Mouse (Mus musculus) bone marrow, adult 2 months (tissue): ENCODE results near the gene Scd1. TPM values are rescaled to one million over a fixed set of nuclear protein-coding genes. Genes with fewer than 3 reads are reported as not detected.
"Not testable (repeated sequence)": the region's sequence is repeated elsewhere in the genome, so short reads cannot be mapped to it uniquely, and the experiment has no call there.

Experiments used
- H3K27ac ChIP-seq: fragments of 200-500 bp; 2 replicates; pipeline ENCODE4 v1.5.1; 2012; ENCODE audit warnings: low read depth, mild to moderate bottlenecking, control low read depth, inconsistent platforms, low read length; ENCODE audit not compliant: control insufficient read depth, poor library complexity, insufficient read depth
- H3K4me1 ChIP-seq: fragments of 200-500 bp; 2 replicates; pipeline ENCODE4 v1.6.1; 2011; ENCODE audit warnings: low read length; ENCODE audit not compliant: control insufficient read depth, insufficient read depth
- H3K4me3 ChIP-seq: fragments of 200-500 bp; replicated peaks from 2 replicates; pipeline ENCODE3; 2011; ENCODE audit warnings: mild to moderate bottlenecking, low read depth, low read length, control low read depth; ENCODE audit not compliant: control insufficient read depth
- CTCF ChIP-seq: fragments of 200-500 bp; IDR thresholded peaks from 2 replicates; pipeline ENCODE4 v1.5.1; 2011; ENCODE audit warnings: low read length, control low read depth; ENCODE audit not compliant: control insufficient read depth, insufficient read depth
- POLR2A ChIP-seq: fragments of 200-500 bp; IDR thresholded peaks from 2 replicates; pipeline ENCODE4 v1.6.1; 2011; ENCODE audit warnings: low read depth, mild to moderate bottlenecking, control low read depth, low read length, borderline replicate concordance; ENCODE audit not compliant: control insufficient read depth
- WGBS: fragments of 180-500 bp; shearing (Covaris S2); methylation state at CpG from one replicate; pipeline ENCODE4 v1.1.7; 2018; 5-methylcytosine and 5-hydroxymethylcytosine counted together
- polyA plus RNA-seq: library from polyadenylated mRNA; stranded (reverse); fragments of >200 nt; gene quantifications from 2 replicates; pipeline ENCODE4 v1.2.4, GENCODE M21; 2011; ENCODE audit warnings: low replicate concordance; ENCODE audit not compliant: missing spikeins, insufficient read depth, insufficient read length

Gene Scd1
- polyA plus RNA-seq, 1 experiment: 29.4 TPM

DNA sequence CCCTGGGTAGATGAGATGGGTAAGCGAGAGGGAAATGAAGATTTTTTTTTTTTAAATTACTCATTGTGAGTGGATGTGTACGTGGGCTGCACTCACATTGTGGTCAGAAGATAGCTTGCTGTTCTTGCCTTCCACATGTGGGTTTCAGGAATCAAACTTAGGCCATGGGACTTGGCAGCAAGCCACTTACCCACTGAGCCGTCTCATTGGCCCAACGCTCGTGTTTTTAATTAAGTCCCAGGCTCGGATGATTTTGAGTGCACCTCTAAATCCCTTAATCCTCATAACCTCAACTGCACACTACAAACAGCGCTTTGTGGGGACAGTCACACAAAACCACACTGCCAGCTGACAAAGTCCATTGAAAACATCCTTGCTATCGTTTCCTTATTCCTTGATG lies 38.3 kb downstream of the Scd1 start:
- Histone ChIP-seq H3K4me3 (no peak overlapping the region), H3K27ac (no peak overlapping the region), H3K4me1 (no peaks in the 10 kb centered on the region)
- WGBS: 51% methylated on average over 8 of the region's 8 CpGs
- TF ChIP-seq CTCF (no peak), POLR2A (no peak)

DNA sequence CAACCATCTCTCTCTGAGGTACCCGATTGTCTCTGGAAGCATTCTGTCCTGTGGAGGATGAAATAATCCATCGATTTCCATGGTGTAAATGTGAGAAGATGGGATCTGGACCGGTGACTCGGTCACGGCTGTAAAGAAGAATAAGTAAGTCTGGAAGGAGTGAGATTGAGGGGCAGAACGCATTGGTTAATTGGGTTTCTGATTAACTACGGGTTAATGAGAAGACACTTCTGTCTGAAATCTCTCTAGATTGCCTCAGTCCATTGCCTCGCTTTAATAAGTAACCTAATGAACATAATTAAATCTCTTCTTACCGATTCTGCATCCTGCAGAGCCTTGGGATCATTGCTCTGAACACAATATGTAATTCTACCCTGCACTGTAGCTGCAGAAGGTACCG lies 40.6 kb downstream of the Scd1 start:
- not testable (repeated sequence) for H3K27ac ChIP-seq, H3K4me3 ChIP-seq, H3K4me1 ChIP-seq
- WGBS: 86% methylated on average over 10 of the region's 10 CpGs

DNA sequence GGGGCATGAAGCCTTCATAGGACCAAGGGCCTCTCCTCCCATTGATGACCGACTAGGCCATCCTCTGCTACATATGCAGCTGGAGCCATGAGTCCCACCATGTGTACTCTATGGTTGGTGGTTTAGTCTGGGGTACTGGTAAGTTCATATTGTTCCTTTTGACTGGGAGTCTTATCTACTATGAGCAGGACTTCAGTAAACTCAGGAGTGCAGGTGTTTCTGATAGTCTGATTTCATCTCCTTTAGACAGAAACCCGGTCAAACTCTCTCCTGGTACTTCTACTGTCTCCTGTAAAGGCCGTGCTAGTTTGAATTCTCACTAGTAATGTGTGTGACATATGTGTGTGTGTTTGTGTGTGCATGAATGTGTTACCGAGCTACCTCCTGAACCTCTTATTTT lies 41.9 kb downstream of the Scd1 start:
- TF ChIP-seq POLR2A (no peak), CTCF (no peak)

DNA sequence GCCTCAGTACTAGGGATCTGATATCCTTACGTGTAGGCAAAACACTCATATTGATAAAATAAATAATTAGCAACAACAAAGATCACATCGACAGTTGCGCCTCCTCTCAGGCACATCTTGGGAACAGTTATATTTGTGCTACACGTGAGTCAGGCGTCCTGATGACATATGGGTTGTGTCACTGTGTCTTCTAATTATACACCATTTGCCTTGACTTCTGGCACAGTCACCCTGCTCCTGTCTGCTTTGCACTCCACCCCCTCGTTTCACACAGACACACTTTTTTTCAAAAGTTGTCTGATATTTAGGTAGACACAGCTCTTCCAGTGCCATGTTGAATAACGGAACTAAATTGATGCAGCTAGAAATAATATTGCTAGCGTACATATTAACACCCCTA lies 43.6 kb downstream of the Scd1 start:
- no peak overlapping the region for H3K27ac ChIP-seq
- 75% methylated on average over 8 of the region's 8 CpGs for WGBS
- H3K4me1 ChIP-seq: no peaks in the 10 kb centered on the region; the same call in 1 of the 2 replicates
- TF ChIP-seq CTCF (no peak), POLR2A (no peak)
- H3K4me3 ChIP-seq: no peak overlapping the region

More for the DNA sequence above, 41.9 kb downstream of the Scd1 start:
- WGBS: 73% methylated on average over 4 of the region's 4 CpGs
- no peaks in the 10 kb centered on the region; the same call in 1 of the 2 replicates for H3K4me1 ChIP-seq
- H3K27ac ChIP-seq: no peak overlapping the region
- H3K4me3 ChIP-seq: no peak overlapping the region

DNA sequence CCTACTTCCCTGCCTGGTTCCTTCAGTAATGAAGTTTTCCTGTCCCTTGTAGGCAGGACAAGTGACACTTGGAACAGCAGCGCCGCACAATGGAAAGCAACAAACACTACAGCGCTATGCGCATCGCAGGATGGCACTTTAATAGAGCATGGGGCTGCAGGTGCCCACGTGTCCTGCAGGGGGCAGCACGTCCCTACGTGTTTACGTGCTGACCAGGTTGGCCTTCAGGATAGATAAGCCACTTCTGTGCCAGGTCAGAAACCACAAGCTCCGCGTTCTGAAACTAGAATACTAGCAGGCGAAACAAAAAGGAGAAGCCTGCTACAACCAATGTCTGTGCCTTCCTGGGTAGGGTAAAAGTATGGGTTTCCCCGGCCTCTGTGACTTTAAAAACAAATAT lies 44.1 kb downstream of the Scd1 start:
- 10% methylated on average over 13 of the region's 13 CpGs for WGBS
- TF ChIP-seq POLR2A (no peak), CTCF (peak; percentile 99)

DNA sequence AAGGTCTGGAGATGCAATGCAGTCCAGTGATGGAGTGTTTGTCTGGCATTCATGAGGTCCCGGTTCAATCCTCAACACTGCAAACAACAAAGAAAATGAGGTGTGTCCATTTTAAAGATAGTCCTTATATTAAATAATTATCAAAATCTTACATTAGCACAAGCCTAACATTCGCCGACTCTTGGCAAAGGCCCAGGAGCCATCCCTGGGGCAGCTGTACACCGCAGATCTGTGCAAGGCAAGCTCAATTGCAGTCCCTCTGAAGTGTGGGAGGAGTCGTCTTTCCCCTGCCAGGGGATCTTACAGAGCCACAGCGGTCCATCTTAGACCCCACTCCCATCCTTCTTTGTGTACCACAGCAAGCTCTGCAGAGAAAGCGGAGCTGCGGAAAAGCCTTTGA lies 49.0 kb downstream of the Scd1 start:
- Histone ChIP-seq H3K4me1 (no peaks in the 10 kb centered on the region), H3K4me3 (no peak overlapping the region), H3K27ac (no peak overlapping the region)
- no peak for TF ChIP-seq CTCF
- TF ChIP-seq POLR2A: no peak
- 79% methylated on average over 8 of the region's 8 CpGs for WGBS

More for the DNA sequence above, 44.1 kb downstream of the Scd1 start:
- no peaks in the 10 kb centered on the region; the same call in 1 of the 2 replicates for H3K4me1 ChIP-seq
- H3K4me3 ChIP-seq: no peak overlapping the region
- no peak overlapping the region for H3K27ac ChIP-seq

DNA sequence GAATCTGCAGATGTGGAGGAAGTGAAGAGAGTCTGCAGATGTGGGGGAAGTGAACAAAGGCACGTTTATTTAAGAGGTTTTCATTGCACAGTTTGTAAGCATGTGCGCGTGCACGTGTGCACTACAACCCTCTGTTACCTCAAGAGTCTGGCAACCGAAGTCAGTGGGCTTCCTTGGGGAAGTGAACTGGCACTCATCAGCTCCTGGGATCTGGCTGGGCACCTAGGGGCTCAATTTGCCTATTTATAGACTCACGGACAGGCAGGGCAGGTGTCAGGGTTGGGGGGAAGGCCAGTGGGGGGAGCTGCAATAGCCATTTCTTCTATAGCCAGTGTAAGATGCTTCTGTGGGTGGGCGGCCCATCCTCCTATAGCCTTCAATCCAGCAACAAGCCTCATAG lies 55.9 kb downstream of the Scd1 start:
- H3K4me1 ChIP-seq: no peaks in the 10 kb centered on the region
- 68% methylated on average over 7 of the region's 7 CpGs for WGBS
- no peak overlapping the region for H3K27ac ChIP-seq
- TF ChIP-seq POLR2A (no peak), CTCF (no peak)
- no peak overlapping the region for H3K4me3 ChIP-seq

DNA sequence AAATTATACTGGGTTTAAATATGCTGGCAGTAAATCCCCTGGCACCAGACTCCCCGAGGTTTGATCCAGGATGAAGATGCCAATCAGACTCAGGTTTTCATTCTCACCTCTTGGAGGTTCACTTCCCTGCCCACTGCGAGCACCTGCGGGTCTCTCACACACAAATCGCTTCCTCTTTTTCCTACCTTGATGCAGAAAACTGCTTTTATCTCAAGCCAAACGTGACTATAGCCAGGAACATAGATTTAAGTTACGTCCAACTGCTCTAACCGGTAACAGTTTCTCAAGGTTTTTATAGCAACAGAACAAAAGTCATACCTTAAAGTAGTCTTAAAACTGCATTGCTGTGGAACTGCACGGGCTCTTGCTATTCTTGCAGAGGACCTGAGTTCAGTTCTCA lies 58.0 kb downstream of the Scd1 start:
- TF ChIP-seq POLR2A (no peak), CTCF (no peak)
- Histone ChIP-seq H3K4me3 (no peak overlapping the region), H3K4me1 (no peaks in the 10 kb centered on the region), H3K27ac (no peak overlapping the region)
- WGBS: 60% methylated on average over 8 of the region's 8 CpGs

Other genes starting within 250 kb of the Scd1 start
- not detected in 2 replicates for gene Pkd2l1, start 215.4 kb downstream of the Scd1 start, polyA plus RNA-seq
- 0.45 TPM in 1 of 2 replicates, not detected in the other for gene Scd3, start 204.6 kb downstream of the Scd1 start, polyA plus RNA-seq
- gene Scd2, start 114.2 kb downstream of the Scd1 start, polyA plus RNA-seq: 7.2 and 19.7 TPM in 2 replicates
- gene Scd4, start 74.8 kb downstream of the Scd1 start, polyA plus RNA-seq: not detected in 2 replicates
- gene Wnt8b, start 85.6 kb upstream of the Scd1 start, polyA plus RNA-seq: not detected in 2 replicates
- 0.54 and 1.3 TPM in 2 replicates for gene Sec31b, start 138.0 kb upstream of the Scd1 start, polyA plus RNA-seq
- gene Gm20538, start 145.0 kb upstream of the Scd1 start, polyA plus RNA-seq: 9.8 TPM in 1 of 2 replicates, not detected in the other
- gene Ndufb8, start 147.6 kb upstream of the Scd1 start, polyA plus RNA-seq: 104 and 151 TPM in 2 replicates
- 8.1 and 14.9 TPM in 2 replicates for gene Hif1an, start 155.0 kb upstream of the Scd1 start, polyA plus RNA-seq